Mouse (Mus musculus) MEL (cell line): Measurements from ENCODE around the gene Myo1a. TPM values are rescaled to one million over a fixed set of nuclear protein-coding genes. Genes with fewer than 3 reads are reported as not detected.

Experiments used
- DNase-seq: peaks from one replicate; pipeline ENCODE4 v3.0.0; 2011; ENCODE audit warnings: low read depth, low spot score
- H3K27ac ChIP-seq: 2 replicates; pipeline ENCODE4 v1.5.1; 2012; ENCODE audit warnings: low read depth, mild to moderate bottlenecking, control low read depth, low read length, moderate library complexity; ENCODE audit not compliant: control insufficient read depth
- H3K27me3 ChIP-seq, 2 experiments: fragments of 150-350 bp in 1 of 2; sonication (generic) in 1 of 2; 2 replicates each; pipeline ENCODE4 v1.6.1; 2012; ENCODE audit warnings: low read length in 2 of 2, mild to moderate bottlenecking in 2 of 2, improper control_type of control experiment in 1 of 2, moderate library complexity in 1 of 2; ENCODE audit not compliant: insufficient read depth in 2 of 2, control insufficient read depth in 1 of 2
- H3K36me3 ChIP-seq, 2 experiments: 2 replicates each; pipeline ENCODE4 v1.6.1; 2012 to 2014; ENCODE audit warnings: low read length in 2 of 2, improper control_type of control experiment in 1 of 2, inconsistent platforms in 1 of 2, mild to moderate bottlenecking in 1 of 2; ENCODE audit not compliant: insufficient read depth in 2 of 2, control insufficient read depth in 1 of 2
- H3K4me1 ChIP-seq, 2 experiments: fragments of 150-350 bp in 1 of 2; sonication (generic) in 1 of 2; 2 replicates each; pipeline ENCODE4 v1.6.1; 2012; ENCODE audit warnings: low read length in 2 of 2, improper control_type of control experiment in 1 of 2, mild to moderate bottlenecking in 1 of 2; ENCODE audit not compliant: insufficient read depth in 2 of 2, control insufficient read depth in 1 of 2
- H3K4me3 ChIP-seq, 2 experiments: fragments of 150-350 bp in 1 of 2; sonication (generic) in 1 of 2; 2 replicates each; pipeline ENCODE4 v1.5.1; 2012; ENCODE audit warnings: low read depth in 2 of 2, low read length in 2 of 2, mild to moderate bottlenecking in 2 of 2, moderate library complexity in 2 of 2, control low read depth in 1 of 2, improper control_type of control experiment in 1 of 2; ENCODE audit not compliant: control insufficient read depth in 1 of 2, insufficient read depth in 1 of 2
- H3K79me2 ChIP-seq: 2 replicates; pipeline ENCODE4 v1.6.1; 2012; ENCODE audit warnings: mild to moderate bottlenecking, low read length, moderate library complexity; ENCODE audit not compliant: control insufficient read depth, poor library complexity, insufficient read depth
- H3K9ac ChIP-seq: 2 replicates; pipeline ENCODE4 v1.6.1; 2012; ENCODE audit warnings: low read depth, mild to moderate bottlenecking, control low read depth, low read length, moderate library complexity; ENCODE audit not compliant: control insufficient read depth, poor library complexity, severe bottlenecking
- H3K9me3 ChIP-seq: fragments of 150-350 bp; sonication (generic); replicated peaks from 2 replicates; pipeline ENCODE4 v1.6.1; 2012; ENCODE audit warnings: mild to moderate bottlenecking, low read length, improper control_type of control experiment, moderate library complexity; ENCODE audit not compliant: insufficient read depth
- BHLHE40 ChIP-seq: IDR thresholded peaks from 2 replicates; pipeline ENCODE4 v1.6.1; 2012; ENCODE audit warnings: low read depth, mild to moderate bottlenecking, inconsistent platforms, low read length, improper control_type of control experiment, borderline replicate concordance
- CHD2 ChIP-seq: IDR thresholded peaks from 2 replicates; pipeline ENCODE4 v1.6.1; 2011; ENCODE audit warnings: low read length, improper control_type of control experiment
- CTCF ChIP-seq, 3 experiments: IDR thresholded peaks in 2 of 3; conservative IDR thresholded peaks in 1 of 3; 2 replicates each; pipeline ENCODE4 v1.5.1; 2011 to 2012; ENCODE audit warnings: low read length in 3 of 3, low read depth in 2 of 3, mild to moderate bottlenecking in 2 of 3, improper control_type of control experiment in 1 of 3, inconsistent platforms in 1 of 3, mixed read lengths in 1 of 3, moderate library complexity in 1 of 3; ENCODE audit not compliant: control insufficient read depth in 1 of 3, insufficient read depth in 1 of 3, poor library complexity in 1 of 3, severe bottlenecking in 1 of 3
- EP300 ChIP-seq, 2 experiments: IDR thresholded peaks; 2 replicates each; pipeline ENCODE4 v1.6.1; 2011; ENCODE audit warnings: improper control_type of control experiment in 2 of 2, low read length in 2 of 2, low read depth in 1 of 2, mild to moderate bottlenecking in 1 of 2
- ETS1 ChIP-seq: IDR thresholded peaks from 2 replicates; pipeline ENCODE4 v1.6.1; 2012; ENCODE audit warnings: low read depth, mild to moderate bottlenecking, inconsistent platforms, low read length, improper control_type of control experiment, moderate library complexity
- HCFC1 ChIP-seq: IDR thresholded peaks from 2 replicates; pipeline ENCODE4 v1.6.1; 2012; ENCODE audit warnings: low read depth, mild to moderate bottlenecking, inconsistent platforms, low read length, improper control_type of control experiment, moderate library complexity
- MAFK ChIP-seq: IDR thresholded peaks from 2 replicates; pipeline ENCODE4 v1.6.1; 2011; ENCODE audit warnings: low read depth, mild to moderate bottlenecking, low read length, improper control_type of control experiment, borderline replicate concordance
- MAX ChIP-seq: IDR thresholded peaks from 2 replicates; pipeline ENCODE4 v1.6.1; 2011; ENCODE audit warnings: low read length, improper control_type of control experiment
- MAZ ChIP-seq: IDR thresholded peaks from 2 replicates; pipeline ENCODE4 v1.6.1; 2012; ENCODE audit warnings: low read depth, mild to moderate bottlenecking, inconsistent platforms, low read length, improper control_type of control experiment
- MEF2A ChIP-seq: IDR thresholded peaks from 2 replicates; pipeline ENCODE4 v1.6.1; 2014; ENCODE audit warnings: low read depth, mild to moderate bottlenecking, inconsistent platforms, low read length, improper control_type of control experiment; ENCODE audit not compliant: poor library complexity, insufficient replicate concordance, severe bottlenecking; ENCODE audit errors: extremely low read depth
- MXI1 ChIP-seq: IDR thresholded peaks from 2 replicates; pipeline ENCODE4 v1.6.1; 2011; ENCODE audit warnings: mild to moderate bottlenecking, low read depth, low read length, improper control_type of control experiment
- MYB ChIP-seq: IDR thresholded peaks from 2 replicates; pipeline ENCODE4 v1.6.1; 2011; ENCODE audit warnings: mild to moderate bottlenecking, low read depth, low read length, improper control_type of control experiment
- MYC ChIP-seq: IDR thresholded peaks from 2 replicates; pipeline ENCODE4 v1.6.1; 2011; ENCODE audit warnings: low read depth, mild to moderate bottlenecking, low read length, improper control_type of control experiment, moderate library complexity
- NELFE ChIP-seq: IDR thresholded peaks from 2 replicates; pipeline ENCODE4 v1.6.1; 2011; ENCODE audit warnings: low read depth, low read length, improper control_type of control experiment
- POLR2A ChIP-seq, 2 experiments: IDR thresholded peaks; 2 replicates each; pipeline ENCODE4 v1.6.1; 2011 to 2012; ENCODE audit warnings: low read length in 2 of 2, mild to moderate bottlenecking in 2 of 2, control low read depth in 1 of 2, improper control_type of control experiment in 1 of 2, low read depth in 1 of 2, moderate library complexity in 1 of 2; ENCODE audit not compliant: control insufficient read depth in 1 of 2, insufficient read depth in 1 of 2, poor library complexity in 1 of 2
- POLR2AphosphoS5 ChIP-seq: IDR thresholded peaks from 2 replicates; pipeline ENCODE4 v1.6.1; 2012; ENCODE audit warnings: low read depth, borderline replicate concordance, mild to moderate bottlenecking, inconsistent platforms, low read length, moderate library complexity, mixed read lengths
- RAD21 ChIP-seq: IDR thresholded peaks from 2 replicates; pipeline ENCODE4 v1.6.1; 2011; ENCODE audit warnings: mild to moderate bottlenecking, low read depth, low read length, improper control_type of control experiment
- RCOR1 ChIP-seq: IDR thresholded peaks from 2 replicates; pipeline ENCODE4 v1.6.1; 2012; ENCODE audit warnings: low read depth, mild to moderate bottlenecking, inconsistent platforms, low read length, improper control_type of control experiment
- SIN3A ChIP-seq: IDR thresholded peaks from 2 replicates; pipeline ENCODE4 v1.6.1; 2012; ENCODE audit warnings: low read length, improper control_type of control experiment, inconsistent platforms
- TAL1 ChIP-seq: IDR thresholded peaks from 2 replicates; pipeline ENCODE4 v1.6.1; 2012; ENCODE audit warnings: mild to moderate bottlenecking, inconsistent platforms, low read length, moderate library complexity, mixed read lengths
- TBP ChIP-seq: IDR thresholded peaks from 2 replicates; pipeline ENCODE4 v1.8.0; 2011; ENCODE audit warnings: low read depth, low read length, improper control_type of control experiment
- TCF12 ChIP-seq: IDR thresholded peaks from 2 replicates; pipeline ENCODE4 v1.6.1; 2014; ENCODE audit warnings: low read depth, mild to moderate bottlenecking, inconsistent platforms, low read length, improper control_type of control experiment, moderate library complexity
- USF1 ChIP-seq: IDR thresholded peaks from 2 replicates; pipeline ENCODE4 v1.6.1; 2014; ENCODE audit warnings: low read depth, mild to moderate bottlenecking, inconsistent platforms, low read length, improper control_type of control experiment, moderate library complexity
- ZKSCAN1 ChIP-seq: IDR thresholded peaks from 2 replicates; pipeline ENCODE4 v1.6.1; 2012; ENCODE audit warnings: low read depth, mild to moderate bottlenecking, inconsistent platforms, low read length, improper control_type of control experiment, moderate library complexity
- ZMIZ1 ChIP-seq: IDR thresholded peaks from 2 replicates; pipeline ENCODE4 v1.6.1; 2012; ENCODE audit warnings: low read depth, mild to moderate bottlenecking, inconsistent platforms, low read length, improper control_type of control experiment, moderate library complexity
- ZNF384 ChIP-seq: IDR thresholded peaks from 2 replicates; pipeline ENCODE4 v1.6.1; 2012; ENCODE audit warnings: low read depth, mild to moderate bottlenecking, inconsistent platforms, low read length, improper control_type of control experiment
- polyA plus RNA-seq, 2 experiments: library from polyadenylated mRNA; stranded (reverse) in 1 of 2; unstranded in 1 of 2; fragments of >175 nt in 1 of 2; fragments of >200 nt in 1 of 2; gene quantifications; 2 replicates each; pipeline versions ENCODE4 v1.2.1 to v1.2.4; 2012; ENCODE audit warnings: low replicate concordance in 2 of 2, low read depth in 1 of 2; ENCODE audit not compliant: insufficient read length in 2 of 2, insufficient read depth in 1 of 2, missing spikeins in 1 of 2
- total RNA-seq: library from RNA; depleted of rRNA; stranded (reverse); fragments of 300-350 nt; gene quantifications from 2 replicates; pipeline ENCODE4 v1.2.3, GENCODE M21; 2012

Myo1a gene
- total and polyA plus RNA-seq, 3 experiments = 0.08 to 0.33 TPM; not detected in 1

GRCm38 (mm10) chr10:127667269-127668092 is 37.5 kb upstream of the Myo1a start (continued):
- peak; percentile 45 for TF ChIP-seq MAZ
- peak; percentile 37 for TF ChIP-seq MAX
- 0 out of 2 replicates have a peak, but pooled peaks have one; percentile 9 for TF ChIP-seq HCFC1
- no peak for TF ChIP-seq ZNF384
- no peak for TF ChIP-seq TAL1
- TF ChIP-seq BHLHE40 = no peak
- no peak for TF ChIP-seq ZKSCAN1
- 0 out of 2 replicates have a peak, but pooled peaks have one; percentile 44 for TF ChIP-seq MYC
- TF ChIP-seq MXI1 = no peak; the same call in none of the 2 replicates

DNA sequence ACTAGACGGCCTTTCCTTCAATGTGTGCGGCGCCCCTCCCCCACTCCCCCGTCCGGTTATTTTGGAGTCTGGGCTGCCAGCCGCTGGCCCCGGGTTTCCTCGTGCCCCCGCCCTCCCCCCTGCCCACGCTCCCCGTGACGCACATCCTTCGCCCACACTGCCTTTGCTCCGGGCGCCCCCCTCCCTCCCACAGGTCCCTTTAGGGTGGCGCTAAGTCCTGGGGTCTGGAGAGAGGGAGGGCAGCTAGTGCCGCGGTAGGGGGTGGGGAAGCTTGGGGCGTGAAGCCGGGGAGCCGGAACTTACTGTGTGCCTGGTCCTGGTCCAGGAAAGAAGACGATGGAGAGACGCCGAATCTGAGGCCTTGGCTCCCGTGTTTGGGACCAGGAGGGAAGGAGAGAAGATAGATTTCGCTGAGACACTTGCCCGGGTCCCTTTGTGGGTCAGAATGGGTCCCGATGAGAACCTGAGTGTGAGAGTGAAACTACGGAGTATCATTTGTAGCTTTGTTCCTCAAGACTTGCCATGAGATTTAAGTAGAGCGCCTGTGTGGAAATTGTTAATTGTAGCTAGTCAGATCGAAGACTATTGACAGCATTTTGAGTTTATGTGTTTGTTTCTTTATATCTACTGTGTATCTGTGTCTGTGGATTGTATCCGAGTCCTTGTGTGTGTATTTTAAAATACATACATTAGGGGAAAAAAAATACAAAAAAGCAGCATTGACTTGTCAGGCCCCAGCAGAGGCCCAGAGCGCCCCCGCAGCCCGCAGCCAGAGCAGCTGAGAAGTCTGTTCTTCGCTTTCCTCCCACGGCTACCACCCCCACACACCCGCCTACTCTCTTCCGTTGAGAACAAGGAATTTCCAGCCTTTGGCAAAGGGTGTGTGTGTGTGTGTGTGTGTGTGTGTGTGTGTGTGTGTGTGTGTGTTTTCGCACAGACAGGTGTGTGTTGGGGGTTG is 36.6 kb upstream of the Myo1a start, which contains the start of gene Nab2:
TSS of gene Nab2 (minus strand) at position 476 of the 958 bp plus-strand sequence.
- Histone ChIP-seq H3K27ac (peak within 1 kb of the TSS; percentile 98), H3K9me3 (no peaks in the 10 kb centered on the region), H3K36me3 (peaks cover 0 to 29% of the 10 kb centered on the region in 2 experiments; a peak in 2 of 4 replicates), H3K79me2 (peaks cover 22% of the 10 kb centered on the region), H3K27me3 (no peaks in the 10 kb centered on the region), H3K4me1 (peaks cover 6 to 38% of the 10 kb centered on the region in 2 experiments), H3K9ac (peak within 1 kb of the TSS; percentile 91), H3K4me3 (peak within 1 kb of the TSS; percentile 72 to 94)
- TF ChIP-seq NELFE (peak; percentile 9; the same call in 1 of the 2 replicates), MAFK (peak; percentile 11; the same call in 1 of the 2 replicates), RCOR1 (peak; percentile 30; the same call in 1 of the 2 replicates), MEF2A (no peak; the same call in 1 of the 2 replicates), RAD21 (no peak), POLR2A (IDR thresholded peaks at IDR 0.05; ENCODE audit: control insufficient read depth in 1 of 2, insufficient read depth in 1 of 2, low read depth in 1 of 2, low read length in 2 of 2, poor library complexity in 1 of 2) (peak in 1 of 2 experiments; percentile 44; a peak in 3 of 4 replicates), MYB (peak; percentile 71), CHD2 (no peak; the same call in 1 of the 2 replicates), ZNF384 (peak; percentile 65), TCF12 (peak; percentile 44), ZMIZ1 (no peak), MAZ (peak; percentile 58), EP300 (IDR thresholded peaks at IDR 0.05; ENCODE audit: low read depth in 1 of 2, low read length in 2 of 2) (peak in 1 of 2 experiments; percentile 84; a peak in 3 of 4 replicates), MXI1 (no peak; the same call in 1 of the 2 replicates), USF1 (no peak), HCFC1 (peak; percentile 28; the same call in 1 of the 2 replicates), MYC (no peak), CTCF (IDR thresholded peaks at IDR 0.05 in 2 of 3, conservative IDR thresholded peaks at IDR 0.05 in 1 of 3; ENCODE audit: control insufficient read depth in 1 of 3, insufficient read depth in 1 of 3, low read depth in 2 of 3, low read length in 3 of 3, poor library complexity in 1 of 3, severe bottlenecking in 1 of 3) (peak in 2 of 3 experiments; percentile 40 to 57; a peak in 4 of 6 replicates), SIN3A (peak; percentile 78), TBP (peak; percentile 46; the same call in 1 of the 2 replicates), POLR2AphosphoS5 (no peak), BHLHE40 (peak; percentile 49; the same call in 1 of the 2 replicates), ETS1 (peak; percentile 68)
- peak; percentile 88 for DNase-seq
